Mouse (Mus musculus) erythroblast, adult 5-6 weeks (primary cell): ENCODE results near the gene Spata17. TPM values are rescaled to one million over a fixed set of nuclear protein-coding genes. Genes with fewer than 3 reads are reported as not detected.
"Not testable (repeated sequence)": the region's sequence is repeated elsewhere in the genome, so short reads cannot be mapped to it uniquely, and the experiment has no call there.

Source experiments
- ATAC-seq: replicated peaks from 2 replicates; pipeline ENCODE4 v1.8.0; 2016; ENCODE audit warnings: moderate number of reproducible peaks, mild to moderate bottlenecking, moderate TSS enrichment, inconsistent platforms; ENCODE audit not compliant: poor library complexity, low FRiP score, severe bottlenecking
- total RNA-seq, 2 experiments: library from RNA; stranded (forward) in 1 of 2; stranded (reverse) in 1 of 2; fragments of 150-400 nt in 1 of 2; fragments of 200-764, 138-1000 nt in 1 of 2; gene quantifications; 2 replicates each; pipeline versions ENCODE4 v1.2.3 to v1.2.4; 2015 to 2017; ENCODE audit warnings: low replicate concordance in 2 of 2

Gene Spata17
- total RNA-seq, 2 experiments from 2014 or later, result not detected

DNA sequence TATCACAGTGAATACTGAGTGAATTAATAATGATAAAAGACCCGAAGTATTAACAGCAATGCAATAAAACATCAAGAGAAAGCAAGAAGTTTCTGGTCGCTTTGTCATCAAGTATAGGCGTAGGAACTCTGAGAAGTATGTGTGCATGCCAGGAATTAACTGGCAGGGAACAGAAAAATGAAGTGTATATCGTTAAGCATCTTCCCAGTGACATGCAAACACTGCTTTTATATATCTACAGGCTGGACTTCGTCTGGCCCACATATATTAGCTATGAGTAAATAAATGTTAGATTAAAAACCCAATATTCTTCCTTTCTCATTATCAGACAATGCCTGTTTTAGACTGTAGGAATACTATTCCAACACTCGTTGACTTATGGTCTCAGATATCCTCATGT lies 9.8 kb downstream of the Spata17 start:
- no peak for ATAC-seq

DNA sequence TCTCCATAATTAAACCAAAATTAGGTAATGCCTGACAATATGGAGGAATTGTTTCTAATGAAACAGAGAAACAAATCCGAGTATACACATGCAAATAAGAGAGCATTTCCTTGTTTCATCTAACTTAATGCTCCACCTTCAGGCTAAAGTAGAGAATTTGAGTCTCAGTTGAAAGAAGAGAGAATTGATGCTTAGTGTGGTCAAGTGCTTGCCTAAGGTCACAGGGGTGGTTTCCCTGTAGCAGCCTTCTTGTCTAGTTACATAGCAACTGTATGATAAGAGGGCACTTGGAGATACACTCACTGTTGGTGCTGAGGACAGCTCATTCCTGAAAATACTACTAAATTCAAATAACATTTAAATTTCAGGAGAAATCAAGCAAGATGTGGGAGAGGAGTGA lies 36.7 kb downstream of the Spata17 start:
- ATAC-seq, result no peak

DNA sequence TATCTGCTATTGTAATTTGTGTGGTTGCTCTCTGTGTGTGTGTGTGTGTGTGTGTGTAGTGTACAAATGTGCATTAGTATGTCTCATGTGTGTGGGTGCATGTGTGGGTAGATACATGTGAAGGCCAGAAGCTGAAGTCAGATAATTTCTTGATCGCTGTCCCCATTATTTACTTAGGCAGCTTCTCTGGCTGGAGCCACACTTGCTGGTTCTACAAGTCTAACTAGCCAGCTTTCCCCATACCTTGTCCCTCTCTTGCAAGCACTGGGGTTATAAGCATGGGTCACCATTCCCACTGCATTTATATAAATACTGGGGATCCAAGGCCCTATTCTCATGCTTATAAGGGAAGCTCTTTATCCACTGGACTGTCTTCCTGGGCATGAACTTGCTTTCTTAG lies 39.3 kb downstream of the Spata17 start:
- no peak for ATAC-seq

DNA sequence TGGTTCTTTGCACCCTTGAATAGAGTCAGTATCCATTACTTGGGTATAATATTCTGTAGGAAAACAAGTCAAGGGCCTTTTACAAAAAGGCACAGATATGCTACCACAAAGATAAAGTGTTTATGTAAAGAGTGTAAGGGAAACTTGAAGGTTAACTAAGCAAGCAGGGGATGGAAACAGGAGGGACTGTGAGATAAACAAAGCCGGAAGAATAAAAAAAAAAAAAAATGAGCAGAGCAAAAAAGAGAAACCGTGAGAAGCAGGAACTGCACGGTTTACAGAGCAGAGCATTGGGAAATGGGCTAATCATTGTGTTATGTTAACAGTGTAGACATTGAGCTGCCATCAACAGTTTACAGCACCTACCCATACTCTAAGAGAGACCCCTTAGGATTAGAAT lies 44.9 kb downstream of the Spata17 start:
- no peak for ATAC-seq

DNA sequence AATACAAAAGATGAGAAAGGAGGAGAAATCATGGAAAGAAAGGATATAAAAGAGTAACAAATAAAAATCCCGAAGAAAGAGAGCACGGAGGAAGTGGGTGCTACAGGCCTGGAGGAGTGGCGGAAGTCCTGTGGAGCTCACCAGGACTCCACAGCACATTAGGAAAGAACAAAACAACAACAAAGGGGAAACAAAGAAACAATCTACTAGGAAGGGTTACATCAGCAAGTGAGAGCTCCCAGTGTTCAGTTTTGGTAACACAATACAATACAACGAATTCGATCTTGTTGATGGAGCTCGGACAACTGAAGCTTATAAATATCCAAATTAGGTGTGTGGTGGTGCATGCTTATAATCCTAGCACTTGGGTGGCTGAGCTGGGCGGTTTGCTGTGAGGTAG lies 45.6 kb downstream of the Spata17 start:
- no peak for ATAC-seq

DNA sequence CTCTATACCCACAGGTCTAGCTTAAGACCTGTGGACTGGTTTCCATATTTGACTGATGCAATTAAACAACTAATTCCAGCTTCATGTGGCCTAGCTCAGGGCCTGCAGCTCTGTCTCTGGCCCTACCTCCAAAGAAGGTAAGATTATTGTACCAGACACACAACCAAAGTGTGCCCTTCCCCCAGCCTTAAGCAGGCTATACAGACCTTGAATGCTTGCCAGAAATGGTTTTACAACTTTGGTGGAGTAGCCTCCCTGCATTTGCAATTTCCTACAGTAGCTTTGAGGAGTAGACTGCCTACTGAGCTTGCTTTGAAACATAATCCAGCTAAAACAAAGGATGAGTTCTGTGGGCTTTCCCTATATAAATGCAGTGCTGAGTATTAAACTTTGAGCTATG lies 51.7 kb downstream of the Spata17 start:
- ATAC-seq, result no peak

DNA sequence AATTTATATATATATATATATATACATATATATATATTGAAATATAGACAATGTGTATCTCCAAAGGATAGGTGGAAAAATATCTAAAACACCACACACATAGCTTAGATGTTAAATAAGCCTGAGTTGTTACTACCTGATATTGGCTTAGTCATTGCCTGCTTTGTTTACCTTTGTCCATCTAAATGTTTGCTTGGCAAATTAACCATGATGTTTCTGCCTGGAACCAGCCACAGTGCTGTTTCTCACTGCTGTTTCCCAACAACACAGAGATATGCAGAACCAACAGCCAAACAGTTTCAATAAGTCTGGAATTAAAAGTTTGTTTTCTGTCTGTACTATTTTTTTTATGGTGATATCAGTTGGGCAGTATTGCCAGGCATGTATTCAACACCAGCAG lies 59.6 kb downstream of the Spata17 start:
- no peak for ATAC-seq

DNA sequence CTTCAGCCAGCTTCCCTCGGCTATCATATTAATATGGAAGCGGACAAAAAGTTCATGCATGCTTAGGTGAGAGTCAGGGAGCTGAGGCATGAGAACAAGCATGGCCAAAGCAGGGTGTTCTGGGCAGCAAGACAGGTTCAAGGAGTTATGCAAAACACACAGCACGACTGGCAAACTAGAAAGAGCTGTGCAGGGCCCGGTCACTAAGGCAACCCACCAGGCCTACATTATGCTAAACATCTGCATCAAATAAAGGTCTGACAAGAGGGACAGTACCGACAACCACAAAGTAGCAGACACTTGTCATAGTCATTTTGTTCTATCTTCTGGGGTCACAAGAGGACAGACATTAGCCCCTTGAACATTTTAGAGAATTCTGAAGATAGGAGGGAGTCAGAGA lies 61.6 kb downstream of the Spata17 start:
- ATAC-seq, result no peak

DNA sequence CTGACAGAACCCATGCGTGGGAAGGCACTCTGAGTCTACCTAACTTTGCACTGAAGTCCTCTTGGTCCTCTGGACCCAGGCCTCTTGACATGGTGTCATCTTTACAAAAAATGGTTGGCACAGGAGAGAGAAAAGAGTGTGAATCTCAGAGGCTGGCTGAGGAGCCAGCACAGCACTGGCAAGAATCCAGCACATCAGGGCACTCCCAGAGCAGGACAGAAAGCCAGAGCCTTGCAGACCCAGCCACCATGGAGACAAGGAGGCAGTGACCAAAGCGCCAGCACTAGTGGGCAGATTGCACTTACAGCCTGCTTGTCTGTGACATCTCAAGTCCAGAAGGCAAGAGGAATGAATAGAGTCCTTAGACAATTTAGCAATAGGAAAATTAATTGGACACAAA lies 62.7 kb downstream of the Spata17 start:
- ATAC-seq, result no peak

DNA sequence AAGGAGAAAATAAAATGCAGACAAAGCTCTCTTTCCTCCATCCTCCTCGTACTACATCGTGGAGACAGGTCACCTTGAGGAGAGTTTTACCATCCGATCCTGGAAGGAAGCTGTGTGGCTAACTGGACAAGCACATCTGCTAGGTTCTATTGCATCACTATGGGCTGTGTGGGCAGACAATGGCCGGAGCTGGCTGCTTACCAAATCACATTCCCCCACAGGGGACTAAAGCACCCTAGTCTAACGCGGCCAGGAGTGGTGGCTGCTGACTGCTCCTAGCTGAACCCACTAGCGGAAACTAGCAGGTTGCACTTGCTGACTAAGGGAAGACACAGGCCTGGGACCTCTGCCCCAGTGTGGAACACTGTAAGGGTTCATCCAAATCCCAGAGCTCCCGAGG lies 72.3 kb downstream of the Spata17 start:
- ATAC-seq, result no peak

DNA sequence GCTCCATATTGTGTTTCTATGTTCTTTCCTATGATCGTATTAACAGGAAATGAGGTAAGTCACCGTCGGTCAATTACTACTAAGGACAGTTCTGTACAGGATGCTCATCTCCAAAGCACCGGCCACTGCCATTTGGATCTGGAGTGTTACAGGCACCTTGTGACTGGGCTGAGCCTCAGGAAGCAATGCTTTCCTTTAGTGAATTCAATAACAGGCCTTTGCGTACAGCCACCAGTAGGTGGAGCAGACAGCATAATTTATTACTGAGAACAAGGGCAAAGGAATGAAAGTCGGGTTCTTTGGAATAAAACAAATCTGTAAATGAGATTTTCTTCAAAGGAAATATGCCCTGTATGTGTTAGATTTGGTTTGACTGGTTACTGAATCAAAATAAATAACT lies 77.8 kb downstream of the Spata17 start:
- no peak for ATAC-seq

DNA sequence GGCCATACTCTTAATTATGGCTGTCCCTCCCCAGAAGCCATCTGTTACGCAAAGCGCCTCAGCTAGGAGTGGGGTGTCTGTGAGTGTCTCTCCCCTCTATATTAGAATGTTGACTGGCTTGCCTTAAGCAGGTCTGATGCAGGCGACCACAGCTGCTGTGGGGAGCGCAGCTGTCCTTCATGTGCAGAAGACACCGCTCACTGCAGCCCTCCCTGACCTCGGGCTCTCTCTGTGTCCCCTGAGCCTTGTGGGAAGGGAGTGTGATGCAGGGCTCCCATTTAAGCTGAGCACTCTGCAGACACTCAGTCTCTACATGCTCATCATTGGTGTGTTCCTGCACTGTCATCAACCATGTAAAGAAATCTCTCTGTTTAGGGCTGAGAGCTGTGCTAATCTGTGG lies 79.4 kb downstream of the Spata17 start:
- ATAC-seq, result no peak

DNA sequence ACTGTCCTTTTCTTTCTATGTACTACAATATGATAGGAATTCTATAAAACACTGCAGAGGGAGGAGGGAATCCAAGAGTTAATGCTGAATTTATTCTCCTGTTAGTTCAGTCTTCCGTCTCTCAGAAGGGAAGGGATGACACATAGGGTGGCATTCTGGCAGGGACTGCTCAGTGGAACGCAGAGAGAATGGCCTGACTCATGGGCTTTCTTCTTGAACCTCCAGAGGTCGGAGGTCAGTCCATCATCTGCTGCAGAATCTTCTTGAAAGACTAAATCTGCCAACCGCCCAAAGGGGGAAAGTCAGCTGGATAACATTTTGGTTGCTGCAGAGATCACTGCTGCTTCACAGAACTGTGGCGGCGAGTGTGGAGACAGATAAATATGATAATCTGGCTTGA lies 81.4 kb downstream of the Spata17 start:
- ATAC-seq, result no peak

DNA sequence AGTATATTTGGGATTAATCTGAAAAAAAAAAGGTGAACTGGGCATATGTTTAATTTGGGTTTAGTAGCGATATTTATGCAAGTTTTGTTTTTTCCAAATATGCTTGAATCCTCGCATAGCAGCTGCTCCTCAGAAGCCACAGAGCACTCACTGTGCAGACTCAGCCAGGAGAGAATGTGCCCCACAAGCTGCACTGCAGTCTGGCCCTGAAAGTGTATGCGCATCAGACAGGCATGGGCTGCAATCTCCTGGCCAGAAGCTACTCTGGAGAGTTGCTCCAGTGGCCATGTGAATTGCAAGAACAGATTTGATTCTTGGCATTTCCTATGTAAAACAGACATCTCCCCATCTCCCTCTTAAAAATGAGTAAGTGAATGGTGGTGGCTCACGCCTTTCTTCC lies 82.9 kb downstream of the Spata17 start:
- ATAC-seq, result no peak

DNA sequence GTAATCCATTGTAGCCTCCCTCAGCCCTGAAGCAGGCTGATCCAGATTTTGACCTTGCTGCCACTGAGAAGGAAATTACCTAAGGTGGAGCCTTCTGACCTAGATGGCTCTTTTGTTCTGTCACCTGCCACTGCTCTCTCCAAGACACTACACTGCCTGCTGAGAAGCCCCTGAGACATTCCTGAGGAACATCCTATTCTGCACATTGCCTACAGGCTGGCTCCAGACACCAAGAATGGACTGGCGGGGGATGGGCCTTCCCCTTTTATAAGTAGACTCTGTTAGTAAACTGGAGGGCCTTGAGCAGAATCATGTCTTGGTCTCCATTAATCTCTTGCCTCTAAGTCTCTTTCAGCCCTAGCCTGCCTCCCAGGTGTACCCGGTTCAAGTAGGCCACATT lies 87.7 kb downstream of the Spata17 start:
- ATAC-seq, result not testable (repeated sequence)

DNA sequence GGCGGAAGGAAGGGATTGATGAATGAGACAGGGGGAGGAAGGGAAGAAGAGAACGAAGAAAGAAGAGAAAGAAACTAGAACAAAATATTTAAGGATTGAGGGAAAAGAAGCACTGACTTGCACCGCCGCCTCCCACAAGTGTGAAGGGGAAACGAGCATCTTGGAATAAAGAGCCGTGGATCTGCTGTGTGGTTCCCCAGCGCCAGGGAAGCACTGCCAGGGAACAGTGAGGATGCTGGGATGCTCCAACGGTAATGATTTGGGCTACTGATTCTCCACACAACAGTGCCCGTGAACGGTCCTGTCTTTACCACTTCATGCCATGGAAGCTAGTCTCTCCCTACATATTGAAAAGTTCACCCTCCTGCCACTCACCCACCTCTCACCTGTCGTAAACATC lies 89.5 kb downstream of the Spata17 start:
- no peak for ATAC-seq

DNA sequence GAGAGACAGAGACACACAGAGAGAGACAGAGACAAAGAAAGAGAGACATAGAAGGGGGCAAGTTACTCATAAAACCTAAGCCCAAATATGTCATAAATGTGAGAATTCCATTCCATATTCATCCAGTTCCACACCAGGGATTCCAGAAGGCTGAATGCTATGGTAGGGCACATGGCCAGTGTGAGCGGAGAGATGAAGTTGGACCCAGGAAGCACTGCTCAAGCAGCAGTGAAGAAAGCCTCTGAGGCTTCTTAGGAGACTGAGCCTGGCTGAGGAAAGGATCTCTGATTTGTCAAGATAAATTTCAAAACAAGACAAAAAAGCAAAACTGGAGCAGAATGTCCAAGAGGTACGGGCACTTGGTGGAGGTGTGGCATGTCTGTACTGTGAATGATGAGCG lies 90.3 kb downstream of the Spata17 start:
- ATAC-seq, result no peak

DNA sequence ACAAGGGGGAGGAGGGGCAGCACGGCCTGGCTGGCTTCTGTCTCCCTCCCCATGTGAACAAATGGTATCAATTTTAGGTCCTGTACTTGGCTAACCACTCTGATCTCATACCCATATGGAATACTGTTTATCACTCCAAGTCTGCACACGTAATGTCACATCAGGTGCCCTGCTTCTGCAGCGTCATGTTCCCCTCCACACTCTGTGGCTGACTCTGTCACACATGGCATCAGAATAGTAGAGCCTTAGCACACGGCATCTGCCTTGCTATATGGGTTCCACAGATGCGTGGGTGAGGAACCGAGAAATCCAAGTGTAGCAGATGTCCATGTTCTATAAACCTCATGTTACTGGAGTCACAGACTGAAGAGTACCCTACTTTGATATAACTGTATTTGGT lies 96.0 kb downstream of the Spata17 start:
- ATAC-seq, result no peak

DNA sequence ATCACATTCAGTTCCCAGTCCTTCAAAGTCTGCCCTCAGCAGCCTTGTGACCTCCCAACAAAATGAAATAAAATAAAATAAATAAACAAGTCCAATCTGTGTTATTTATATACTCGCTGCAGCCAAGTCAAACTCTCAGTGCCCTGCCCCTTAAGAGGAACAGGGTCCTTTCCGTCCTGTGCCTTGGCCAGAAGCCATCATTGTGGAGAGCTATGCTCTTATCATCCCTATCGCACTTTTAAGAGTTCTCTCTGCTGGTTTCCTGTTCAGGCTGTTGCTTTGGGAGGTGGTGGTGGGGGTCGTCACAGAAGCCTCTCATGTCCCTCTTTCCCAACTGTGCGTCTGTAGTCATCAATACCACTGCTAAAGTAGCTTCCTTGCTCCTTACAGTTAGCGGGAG lies 97.2 kb downstream of the Spata17 start:
- no peak for ATAC-seq

DNA sequence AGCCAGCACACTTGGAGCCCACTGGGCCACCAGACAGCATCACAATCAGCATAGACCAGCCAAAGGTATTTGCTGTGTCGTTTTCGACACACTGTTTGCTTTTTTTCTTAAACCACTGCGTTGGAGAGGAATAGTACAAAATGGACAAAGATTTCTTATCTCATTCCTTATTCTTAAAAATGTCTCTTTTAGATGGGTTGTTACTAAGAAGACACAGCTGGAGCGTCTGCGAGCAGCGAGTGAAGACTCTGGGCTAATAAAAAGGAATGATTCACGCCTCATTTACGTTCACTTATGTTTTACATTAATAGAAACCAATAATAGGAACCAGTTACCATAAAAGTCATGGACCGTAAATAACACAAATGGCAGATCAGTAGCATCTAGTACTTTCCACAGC lies 101.5 kb downstream of the Spata17 start:
- no peak for ATAC-seq

DNA sequence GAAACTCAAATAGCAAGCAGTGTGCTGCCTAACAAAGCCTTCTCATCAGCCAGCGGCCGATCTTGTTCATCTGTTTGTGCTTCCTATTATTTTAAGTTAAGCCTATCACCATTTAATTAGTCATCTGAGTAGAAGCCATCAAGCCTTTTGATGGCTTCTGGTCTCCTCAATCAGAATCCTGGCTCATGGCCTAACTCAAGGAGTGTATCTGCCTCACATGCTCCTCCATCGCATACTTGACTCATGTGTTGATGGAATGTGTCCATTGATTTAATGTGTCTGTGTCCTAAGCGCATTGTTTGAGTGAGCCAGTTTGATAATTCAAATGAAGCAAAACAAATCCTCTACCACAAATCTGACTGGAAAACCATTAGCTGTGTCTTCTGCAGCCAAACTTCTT lies 113.1 kb downstream of the Spata17 start:
- no peak for ATAC-seq

DNA sequence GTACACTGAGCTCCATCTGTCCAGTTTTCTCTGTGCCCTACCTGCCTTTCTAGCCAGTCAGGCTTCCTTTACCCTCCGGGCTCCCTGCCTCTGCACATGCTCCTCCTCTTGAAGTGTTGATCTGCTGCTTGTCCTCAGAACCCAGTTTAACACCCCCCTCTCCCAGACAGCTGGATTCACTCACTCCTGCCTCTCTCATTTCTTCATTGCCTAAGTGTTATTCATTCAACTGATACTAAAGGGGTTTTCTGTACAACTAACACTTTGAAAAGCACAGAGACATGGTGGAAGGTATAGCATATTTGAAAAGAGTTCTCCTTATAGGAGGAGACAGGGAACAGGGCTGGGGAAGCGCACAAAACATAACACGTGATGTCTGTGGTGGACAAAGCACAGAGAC lies 114.1 kb downstream of the Spata17 start:
- no peak for ATAC-seq

DNA sequence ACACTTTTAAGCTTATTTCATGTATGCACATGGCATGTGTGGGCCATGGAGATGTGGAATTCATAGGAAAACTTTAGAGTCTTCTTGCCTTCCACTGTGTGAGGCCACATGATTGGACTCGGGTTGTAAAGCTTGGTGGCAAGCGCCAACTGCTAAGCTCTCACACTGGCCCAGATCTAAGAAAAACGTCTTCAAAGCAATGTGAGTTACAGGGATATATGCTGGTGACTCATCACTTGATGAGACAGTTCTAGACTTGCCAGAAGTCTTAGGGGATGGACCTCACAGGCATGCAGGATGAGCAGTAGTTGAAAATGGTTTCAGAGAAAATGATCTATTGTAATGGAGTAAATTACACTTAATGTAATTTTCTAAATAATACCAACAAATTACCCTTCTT lies 114.6 kb downstream of the Spata17 start:
- ATAC-seq, result no peak
